Mouse (Mus musculus) adrenal gland, postnatal 4 days (tissue): ENCODE data around the gene Xbp1. TPM values are rescaled to one million over a fixed set of nuclear protein-coding genes. Genes with fewer than 3 reads are reported as not detected.
"Not testable (repeated sequence)": the region's sequence is repeated elsewhere in the genome, so short reads cannot be mapped to it uniquely, and the experiment has no call there.

Experiments
- DNase-seq, 2 experiments: peaks; one replicate each; pipeline ENCODE4 v3.0.0; 2021 to 2022; ENCODE audit warnings: low spot score in 2 of 2, mixed read lengths in 2 of 2
- total RNA-seq, 2 experiments: library from RNA; stranded (reverse); gene quantifications; 2 replicates each; pipeline ENCODE4 v1.2.3; 2021

Gene Xbp1
- total RNA-seq, 2 experiments from 2014 or later = 129 to 137 TPM

- DNase-seq = no peak
These were observed 19.3 kb upstream of the Xbp1 start for GRCm38 (mm10) chr11:5500903-5501741.

DNA sequence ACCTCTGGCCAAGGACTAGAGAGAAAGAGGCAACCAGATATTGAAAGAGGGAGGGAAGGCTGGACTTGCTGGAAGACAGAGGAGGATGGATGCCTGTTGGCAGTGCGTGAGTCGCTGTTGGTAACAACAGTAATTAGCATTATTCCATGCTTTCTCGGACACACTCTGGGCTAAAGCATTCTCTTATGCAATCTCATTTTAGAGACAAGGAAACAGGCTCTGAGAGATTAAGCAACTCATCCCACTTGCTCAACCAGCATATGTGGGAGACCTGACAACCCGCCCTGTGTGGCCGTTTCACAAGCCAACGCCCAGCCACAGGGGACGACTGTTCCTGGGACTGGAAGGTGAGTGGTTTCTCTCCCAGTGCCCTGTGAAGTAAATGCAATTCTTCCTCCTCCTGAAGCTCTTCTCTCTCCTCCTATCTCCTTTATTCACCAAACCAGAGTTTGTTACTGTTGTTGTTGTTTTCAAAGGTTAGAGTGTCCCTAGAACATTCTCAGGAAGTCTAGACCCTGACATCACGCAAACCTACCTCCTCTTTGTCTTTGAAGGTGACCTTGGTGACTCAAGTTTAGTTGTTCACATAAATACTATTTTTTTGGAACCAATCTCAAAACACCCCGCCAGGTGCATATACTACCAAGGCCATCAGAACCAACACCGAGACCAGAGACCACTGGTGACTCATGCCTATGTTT lies 18.0 kb upstream of the Xbp1 start:
- DNase-seq = no peak

GRCm38 (mm10) chr11:5505856-5506575 lies 14.4 kb upstream of the Xbp1 start:
- no peak for DNase-seq

GRCm38 (mm10) chr11:5509215-5510098 lies 11.0 kb upstream of the Xbp1 start:
- no peak for DNase-seq

GRCm38 (mm10) chr11:5510099-5510391 lies 10.4 kb upstream of the Xbp1 start:
- no peak for DNase-seq

GRCm38 (mm10) chr11:5510686-5511085 lies 9.8 kb upstream of the Xbp1 start:
- DNase-seq = not testable (repeated sequence)

DNA sequence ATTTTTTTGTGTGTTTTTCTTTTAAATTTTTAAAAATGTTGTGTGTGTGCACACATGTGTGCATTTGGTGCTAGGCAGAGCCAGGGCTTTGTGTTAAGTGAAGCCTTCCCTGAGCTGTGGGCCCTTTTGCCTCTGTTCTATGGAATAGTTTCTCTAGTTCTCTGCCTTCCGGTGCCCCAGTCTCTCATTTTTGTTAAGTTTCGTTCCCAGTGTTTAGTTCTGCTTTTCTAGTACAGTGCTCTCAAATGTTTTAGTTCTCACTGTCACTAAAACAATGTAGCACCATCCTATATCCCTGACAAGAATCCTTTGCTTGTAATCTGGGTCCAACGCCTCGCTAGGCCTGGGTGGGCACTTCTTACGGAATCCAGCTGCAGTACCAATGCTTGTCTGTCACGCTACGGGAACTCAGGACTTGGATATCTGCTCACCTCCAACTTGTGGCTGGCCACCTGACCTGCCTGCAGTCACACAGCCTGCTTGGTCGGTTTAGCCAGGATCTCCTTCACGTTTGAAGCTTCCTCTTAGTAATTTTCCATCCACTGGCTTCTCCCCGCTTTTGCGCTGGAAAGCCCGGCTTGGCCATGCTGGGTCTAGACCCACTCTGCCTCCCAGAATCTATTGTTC lies 8.2 kb upstream of the Xbp1 start:
- no peak for DNase-seq

GRCm38 (mm10) chr11:5512961-5513360 lies 7.5 kb upstream of the Xbp1 start:
- DNase-seq = no peak

GRCm38 (mm10) chr11:5514091-5514490 lies 6.4 kb upstream of the Xbp1 start:
- DNase-seq = no peak

DNA sequence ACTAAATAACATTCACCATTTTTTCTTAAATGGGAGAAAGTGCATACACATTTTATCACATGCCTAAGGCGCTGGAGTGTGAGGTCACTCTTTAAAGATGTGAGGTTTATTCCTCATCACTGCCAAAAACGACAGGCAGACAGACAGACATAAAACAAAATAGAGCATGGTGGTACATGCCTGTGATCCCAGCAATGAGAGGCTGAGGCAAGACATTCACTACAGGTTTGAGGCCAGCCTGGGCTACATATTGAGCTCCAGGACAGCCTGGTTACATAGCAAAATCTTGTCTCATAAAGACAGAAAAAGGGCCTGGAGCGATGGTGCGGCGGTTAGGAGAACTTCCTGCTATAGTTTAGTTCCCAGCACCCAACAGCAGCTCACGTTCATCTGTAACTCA lies 5.3 kb upstream of the Xbp1 start:
- no peak for DNase-seq

GRCm38 (mm10) chr11:5515655-5516054 lies 4.8 kb upstream of the Xbp1 start:
- DNase-seq = no peak

DNA sequence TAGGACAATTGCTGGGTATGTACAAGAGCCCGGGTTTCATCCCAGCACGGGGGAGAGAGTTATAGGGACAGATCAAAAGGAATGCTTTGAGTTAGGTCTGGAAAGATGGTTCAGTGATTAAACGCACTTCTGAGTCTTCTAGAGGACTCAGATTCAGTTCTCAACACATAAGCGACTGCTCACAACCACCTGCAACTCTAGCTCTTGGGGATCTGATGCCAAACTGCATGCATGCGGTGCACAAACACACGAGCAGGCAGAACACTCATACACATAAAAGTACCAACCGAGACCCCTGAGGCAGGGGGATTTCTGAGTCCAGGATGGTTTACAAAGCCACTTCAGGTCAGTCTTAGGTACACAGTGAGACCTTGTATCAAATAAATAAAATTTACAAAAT lies 4.3 kb upstream of the Xbp1 start:
- no peak for DNase-seq

GRCm38 (mm10) chr11:5516617-5517016 lies 3.8 kb upstream of the Xbp1 start:
- DNase-seq = no peak

DNA sequence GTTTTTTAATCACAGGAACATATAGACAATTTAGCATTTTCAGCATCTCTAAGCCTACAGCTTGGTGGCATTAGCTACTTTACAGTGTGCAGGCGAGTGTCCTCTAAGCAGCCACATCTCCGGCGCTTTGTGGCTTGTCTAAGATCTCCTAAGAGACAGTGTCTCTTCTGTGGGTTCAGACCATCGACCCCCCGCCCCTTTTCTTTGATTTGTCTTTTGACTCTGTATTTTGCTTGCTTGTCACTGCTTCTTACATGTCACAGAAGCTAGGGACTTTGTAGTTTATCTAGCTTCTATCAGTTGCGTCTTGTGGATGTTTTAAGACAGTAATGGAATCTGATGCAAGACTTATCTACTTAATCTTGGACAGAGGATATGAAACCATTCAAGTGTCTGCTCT lies 3.1 kb upstream of the Xbp1 start:
- DNase-seq = no peak

DNA sequence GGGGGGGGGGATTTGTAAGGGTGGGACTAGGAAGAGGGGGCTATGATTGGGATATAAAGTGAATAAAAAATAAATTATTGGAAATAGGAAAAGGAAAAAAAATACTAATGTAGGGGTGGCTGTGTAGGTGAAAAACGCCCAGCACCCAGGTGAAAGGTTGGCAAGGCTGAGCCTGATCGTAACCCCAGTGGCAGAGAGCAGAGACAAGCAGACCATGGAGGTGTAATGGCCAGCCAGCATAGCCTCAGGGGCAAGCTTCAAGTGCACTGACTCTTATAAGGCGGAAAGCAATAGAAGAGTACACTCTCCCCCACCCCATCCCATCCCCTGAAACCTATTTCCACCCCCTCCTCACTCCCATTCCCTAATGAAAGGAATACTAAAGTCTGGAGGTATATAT lies 778 bp upstream of the Xbp1 start:
- DNase-seq = no peak

DNA sequence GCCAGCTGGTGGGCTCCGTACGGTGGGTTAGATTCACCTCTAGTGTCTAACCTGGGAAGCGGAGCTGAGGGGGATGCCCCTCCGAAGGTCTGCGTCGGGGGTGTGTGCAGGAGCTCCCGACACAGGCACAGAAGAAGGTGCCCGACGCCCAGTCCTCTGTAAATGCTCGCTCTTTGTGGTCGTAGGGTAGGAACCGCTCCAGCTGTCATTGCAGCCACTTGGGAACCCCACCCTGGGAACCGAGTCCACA lies 732 bp downstream of the Xbp1 start:
- DNase-seq = no peak

DNA sequence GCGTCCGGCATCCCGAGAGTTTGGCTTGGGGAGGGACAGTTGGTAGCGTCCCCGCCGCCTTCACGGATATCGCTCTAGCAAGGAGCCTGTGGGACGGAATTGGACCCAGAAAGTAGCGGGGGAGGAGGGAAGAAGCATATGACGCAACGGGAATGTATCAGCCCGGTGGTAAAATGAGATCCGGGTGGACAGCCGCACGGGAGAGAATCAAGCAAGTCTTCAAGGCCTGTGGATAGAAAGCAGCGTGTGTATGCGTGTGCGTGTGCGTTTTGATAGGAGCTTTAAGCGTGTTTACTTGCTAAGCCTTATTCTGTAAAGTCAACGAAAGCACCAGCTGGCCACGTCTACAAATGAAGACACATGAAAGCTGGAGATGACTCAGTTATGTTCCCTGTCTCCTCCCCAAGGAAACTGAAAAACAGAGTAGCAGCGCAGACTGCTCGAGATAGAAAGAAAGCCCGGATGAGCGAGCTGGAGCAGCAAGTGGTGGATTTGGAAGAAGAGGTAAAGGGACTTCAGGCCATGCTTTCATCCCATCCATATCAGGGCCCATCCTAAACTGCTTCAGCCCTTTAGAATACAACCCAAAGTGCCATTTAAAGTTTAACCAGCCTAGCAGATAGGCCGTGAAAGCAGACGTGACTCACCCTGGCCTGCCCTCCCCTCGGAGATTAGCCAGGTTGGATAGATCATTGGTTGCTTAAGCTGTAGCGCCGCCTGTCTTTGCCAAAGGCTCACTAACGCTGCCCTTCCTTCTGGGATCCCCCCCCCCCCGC lies 1.2 kb downstream of the Xbp1 start:
- DNase-seq = peak; percentile 18 to 60

DNA sequence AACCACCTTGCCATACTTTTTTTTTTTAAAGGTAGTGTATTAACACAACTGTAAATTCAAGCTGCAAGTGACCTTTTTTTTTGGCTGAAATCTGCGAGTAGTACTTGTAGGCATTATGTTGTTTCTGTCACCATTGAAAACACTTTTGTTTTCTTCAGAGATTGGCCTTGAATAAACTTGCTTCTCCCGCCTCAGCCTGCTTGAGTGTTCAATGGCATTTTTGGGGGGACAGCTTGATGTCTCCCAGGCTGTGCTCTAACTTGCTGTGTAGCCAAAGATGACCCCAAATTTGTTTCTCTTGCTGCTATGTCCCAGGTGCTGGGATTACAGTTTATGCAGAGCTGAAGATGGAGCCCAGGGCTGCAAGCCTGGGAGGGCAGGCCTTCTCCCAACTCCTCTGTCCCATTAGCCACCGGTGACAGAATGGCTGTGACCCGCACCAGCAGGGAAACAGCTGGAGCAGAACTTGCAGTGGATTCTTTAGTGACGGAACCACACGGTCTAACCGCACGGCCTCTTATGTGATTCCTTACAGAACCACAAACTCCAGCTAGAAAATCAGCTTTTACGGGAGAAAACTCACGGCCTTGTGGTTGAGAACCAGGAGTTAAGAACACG lies 2.4 kb downstream of the Xbp1 start:
- DNase-seq = no peak

DNA sequence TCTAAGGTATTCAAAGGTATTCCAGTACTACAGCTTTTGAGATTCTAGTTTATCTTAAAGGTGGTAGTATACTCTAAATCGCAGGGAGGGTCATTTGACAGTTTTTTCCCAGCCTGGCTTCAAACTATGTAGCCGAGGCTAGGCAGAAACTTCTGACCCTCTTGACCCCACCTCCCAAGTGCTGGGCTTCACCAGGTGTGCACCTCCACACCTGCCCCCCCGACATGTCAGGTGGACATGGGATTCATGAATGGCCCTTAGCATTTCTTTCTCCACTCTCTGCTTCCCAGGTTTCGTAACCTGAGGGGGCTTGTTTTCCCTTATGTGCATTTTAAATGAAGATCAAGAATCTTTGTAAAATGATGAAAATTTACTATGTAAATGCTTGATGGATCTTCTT lies 5.0 kb downstream of the Xbp1 start:
- no peak for DNase-seq
